Mouse (Mus musculus): ENCODE data around the gene Tescl.

Gene Tescl

GRCm38 (mm10) chr7:24333304-24333986, at the start of gene Tescl:
TSS of gene Tescl (minus strand) at chr7:24333936.
- no peak for DNase-seq (ENCODE audit: low spot score in 2 of 2)

GRCm38 (mm10) chr7:24382730-24383372, 49.1 kb upstream of the Tescl start:
- DNase-seq (ENCODE audit: low spot score in 2 of 2): no peak

GRCm38 (mm10) chr7:24380370-24380769, 46.6 kb upstream of the Tescl start:
- no peak for DNase-seq (ENCODE audit: low spot score in 2 of 2)

- DNase-seq (ENCODE audit: low spot score in 2 of 2): no peak
These were observed 46.2 kb upstream of the Tescl start for GRCm38 (mm10) chr7:24379934-24380333.

- DNase-seq (ENCODE audit: low spot score in 2 of 2): no peak
These were observed 44.4 kb upstream of the Tescl start for GRCm38 (mm10) chr7:24378049-24378701.

- DNase-seq (ENCODE audit: low spot score in 2 of 2): no peak
These were observed 43.5 kb upstream of the Tescl start for GRCm38 (mm10) chr7:24377091-24377865.

- no peak for DNase-seq (ENCODE audit: low spot score in 2 of 2)
These were observed 42.7 kb upstream of the Tescl start for GRCm38 (mm10) chr7:24376456-24376855.

GRCm38 (mm10) chr7:24373538-24374379, 40.0 kb upstream of the Tescl start:
- no peak for DNase-seq (ENCODE audit: low spot score in 2 of 2)

- DNase-seq (ENCODE audit: low spot score in 2 of 2): no peak
These were observed 39.0 kb upstream of the Tescl start for GRCm38 (mm10) chr7:24372786-24373185.

- no peak for DNase-seq (ENCODE audit: low spot score in 2 of 2)
These were observed 38.6 kb upstream of the Tescl start for GRCm38 (mm10) chr7:24372300-24372699.

GRCm38 (mm10) chr7:24371809-24372145, 38.0 kb upstream of the Tescl start:
- no peak for DNase-seq (ENCODE audit: low spot score in 2 of 2)

GRCm38 (mm10) chr7:24371012-24371808, 37.5 kb upstream of the Tescl start:
- no peak for DNase-seq (ENCODE audit: low spot score in 2 of 2)

- no peak for DNase-seq (ENCODE audit: low spot score in 2 of 2)
These were observed 36.2 kb upstream of the Tescl start, which contains the start of gene Kcnn4 for GRCm38 (mm10) chr7:24369731-24370541. TSS of gene Kcnn4 (plus strand) at chr7:24370263.

GRCm38 (mm10) chr7:24368946-24369345, 35.2 kb upstream of the Tescl start:
- DNase-seq (ENCODE audit: low spot score in 2 of 2): no peak

- no peak for DNase-seq (ENCODE audit: low spot score in 2 of 2)
These were observed 34.5 kb upstream of the Tescl start for GRCm38 (mm10) chr7:24368226-24368625.

GRCm38 (mm10) chr7:24366716-24367632, 33.2 kb upstream of the Tescl start:
- DNase-seq (ENCODE audit: low spot score in 2 of 2): no peak

GRCm38 (mm10) chr7:24365258-24366014, 31.7 kb upstream of the Tescl start:
- DNase-seq (ENCODE audit: low spot score in 2 of 2): no peak

- DNase-seq (ENCODE audit: low spot score in 2 of 2): peak; percentile 80 to 89
These were observed 31.1 kb upstream of the Tescl start for GRCm38 (mm10) chr7:24364827-24365226.

Measured in frontal cortex, postnatal 36 days (tissue).